ENCODE assay signal across 12 mouse cellular contexts in the genomic region with DNA sequence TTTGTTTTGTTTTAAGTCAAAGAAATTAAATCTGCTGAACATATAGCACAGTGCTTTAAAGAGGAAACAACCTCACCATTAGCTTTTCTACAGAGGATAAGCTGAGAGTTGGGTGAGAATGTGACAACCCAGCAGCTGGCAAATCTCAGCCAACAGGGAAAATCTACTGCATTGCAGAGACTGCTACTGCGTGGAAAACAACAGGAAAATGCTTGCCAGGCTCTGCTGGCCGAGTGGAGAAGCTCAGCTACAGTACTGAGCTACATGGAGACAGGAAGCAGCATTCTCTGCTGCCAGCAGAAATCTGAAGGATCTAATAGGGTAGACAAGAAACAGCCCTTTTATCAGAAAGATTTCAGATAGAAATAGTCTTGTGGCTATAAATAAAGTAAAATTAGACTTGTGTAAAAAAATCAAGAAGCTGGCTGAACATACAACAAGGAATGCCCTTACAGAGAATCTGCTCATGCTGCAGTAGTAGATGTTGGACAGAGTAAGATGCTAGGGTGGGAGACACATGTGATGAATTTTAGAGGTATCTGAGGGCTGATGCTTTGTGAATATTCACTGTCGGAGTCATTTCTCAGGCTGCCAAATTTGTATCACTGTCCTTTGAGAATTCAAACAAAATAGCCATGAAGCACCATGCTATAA.
DNase-seq lines count a peak whose midpoint lies in the region; ATAC-seq and TF ChIP-seq lines count a peak whose summit lies in the region.
"Had no signal": no experiment of that assay in that cellular context is flagged by ENCODE, and none has a peak within 500 bp of the region (broad histone marks: within the 10 kb centered on the region; RNA-seq: fewer than 3 reads in every experiment).

No protein-coding gene starts in this region.

- H3K4me1 ChIP-seq in kidney, postnatal 0 days (replicated peaks; ENCODE audit: insufficient read depth, low read length) = no peaks in the 10 kb centered on the region
- H3K4me1 ChIP-seq in midbrain, embryonic 15.5 days = no peaks in the 10 kb centered on the region
- H3K4me1 ChIP-seq: forebrain, embryonic 15.5 days; heart, embryonic 10.5 days; liver, embryonic 15.5 days had no signal

- H3K27me3 ChIP-seq in kidney, postnatal 0 days (ENCODE audit: insufficient read depth, low read length) = no peaks in the 10 kb centered on the region
- H3K27me3 ChIP-seq in midbrain, embryonic 15.5 days (replicated peaks) = no peaks in the 10 kb centered on the region
- H3K27me3 ChIP-seq: forebrain, embryonic 15.5 days; liver, embryonic 15.5 days had no signal

- no peak overlapping the region for H3K9ac ChIP-seq in kidney, postnatal 0 days (ENCODE audit: low read depth, low read length)
- H3K9ac ChIP-seq in midbrain, embryonic 15.5 days = no peak overlapping the region
- H3K9ac ChIP-seq: forebrain, embryonic 15.5 days; liver, embryonic 15.5 days had no signal

- intact Hi-C loops in left cerebral cortex, postnatal 36 days (cut with DNase I) = no loop called here

- DNase-seq in kidney, postnatal 0 days (ENCODE audit: low spot score) = peak; percentile 33
- no peak for DNase-seq in kidney, adult 11 months
- DNase-seq in layer of hippocampus, adult 8-10 months (ENCODE audit: low spot score in 2 of 2) = peak; percentile 21 to 23
- peak; percentile 26 to 38 for DNase-seq in left cerebral cortex, postnatal 36 days (ENCODE audit: low spot score in 2 of 2)
- DNase-seq in right cerebral cortex, adult 2 months (ENCODE audit: low spot score in 2 of 2) = peak; percentile 31 to 47
- no peak for DNase-seq in neural tube, embryonic 10.5 days (ENCODE audit: extremely low spot score, low spot score)
- DNase-seq: adrenal gland, postnatal 36 days; cerebellum, adult 11-12 months had no signal

- 35% methylated on average over 3 of the region's 3 CpGs for WGBS in kidney, postnatal 0 days
- 76% methylated on average over 3 of the region's 3 CpGs for WGBS in midbrain, embryonic 15.5 days

- no peak overlapping the region for H3K4me2 ChIP-seq in kidney, postnatal 0 days (ENCODE audit: low read length)
- H3K4me2 ChIP-seq in midbrain, embryonic 15.5 days = no peak overlapping the region
- H3K4me2 ChIP-seq: forebrain, embryonic 15.5 days; liver, embryonic 15.5 days had no signal

- no peak overlapping the region for H3K27ac ChIP-seq in kidney, postnatal 0 days
- no peak overlapping the region for H3K27ac ChIP-seq in midbrain, embryonic 15.5 days
- H3K27ac ChIP-seq: forebrain, embryonic 15.5 days; heart, embryonic 10.5 days; liver, embryonic 15.5 days had no signal

- no peak for TF ChIP-seq CTCF in kidney, postnatal 0 days (IDR thresholded peaks at IDR 0.05; ENCODE audit: low read depth)

- no peak overlapping the region for H3K4me3 ChIP-seq in kidney, postnatal 0 days (replicated peaks; ENCODE audit: low read depth, low read length)
- H3K4me3 ChIP-seq in midbrain, embryonic 15.5 days = no peak overlapping the region
- H3K4me3 ChIP-seq: forebrain, embryonic 15.5 days; heart, embryonic 10.5 days; liver, embryonic 15.5 days had no signal

- H3K36me3 ChIP-seq in kidney, postnatal 0 days (ENCODE audit: insufficient read depth, low read length) = no peaks in the 10 kb centered on the region
- H3K36me3 ChIP-seq in midbrain, embryonic 15.5 days (replicated peaks) = no peaks in the 10 kb centered on the region
- H3K36me3 ChIP-seq: forebrain, embryonic 15.5 days; heart, embryonic 10.5 days; liver, embryonic 15.5 days had no signal

- H3K9me3 ChIP-seq in kidney, postnatal 0 days (replicated peaks; ENCODE audit: low read length) = no peaks in the 10 kb centered on the region
- H3K9me3 ChIP-seq in midbrain, embryonic 15.5 days = no peaks in the 10 kb centered on the region
- H3K9me3 ChIP-seq: forebrain, embryonic 15.5 days; heart, embryonic 10.5 days; liver, embryonic 15.5 days had no signal

- no peak for ATAC-seq in kidney, postnatal 0 days (replicated peaks; ENCODE audit: low FRiP score, low read depth)
- ATAC-seq in midbrain, embryonic 15.5 days (replicated peaks) = no peak
- ATAC-seq: forebrain, embryonic 15.5 days had no signal

Comparison
In these comparisons a context has a peak if more than half of its experiments do, and no peak if none do; other contexts are left out.
1. DNase-seq: peak in kidney, postnatal 0 days (single experiment), layer of hippocampus, adult 8-10 months (2 of 2), left cerebral cortex, postnatal 36 days (2 of 2) and right cerebral cortex, adult 2 months (2 of 2); none in kidney, adult 11 months (single experiment) and neural tube, embryonic 10.5 days (single experiment).